Mouse (Mus musculus) thymus, adult 18-20 months (tissue): ENCODE data around the gene Nova2.
A peak's percentile ranks its signal among the peaks of the same experiment; 100 is the strongest.

Experiments
- DNase-seq, 2 experiments: peaks; one replicate each; pipeline ENCODE4 v3.0.0; 2022; ENCODE audit warnings: mixed read lengths in 2 of 2

Nova2 gene

DNA sequence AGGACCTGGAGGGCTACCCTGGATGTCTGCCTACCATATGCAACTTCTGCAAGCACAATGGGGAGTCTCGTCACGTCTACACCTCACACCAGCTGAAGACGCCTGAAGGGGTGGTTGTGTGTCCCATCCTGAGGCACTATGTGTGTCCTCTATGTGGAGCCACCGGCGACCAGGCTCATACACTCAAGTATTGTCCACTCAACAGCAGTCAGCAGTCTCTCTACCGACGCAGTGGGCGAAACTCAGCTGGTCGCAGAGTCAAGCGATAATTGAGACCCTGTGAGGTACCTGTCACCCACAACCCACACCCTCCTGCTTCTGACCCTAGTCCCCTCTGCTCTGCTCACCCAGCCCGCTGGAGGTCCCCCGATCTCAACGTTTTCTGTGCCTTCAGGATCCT is 62.1 kb downstream of the Nova2 start:
- no peak for DNase-seq

DNA sequence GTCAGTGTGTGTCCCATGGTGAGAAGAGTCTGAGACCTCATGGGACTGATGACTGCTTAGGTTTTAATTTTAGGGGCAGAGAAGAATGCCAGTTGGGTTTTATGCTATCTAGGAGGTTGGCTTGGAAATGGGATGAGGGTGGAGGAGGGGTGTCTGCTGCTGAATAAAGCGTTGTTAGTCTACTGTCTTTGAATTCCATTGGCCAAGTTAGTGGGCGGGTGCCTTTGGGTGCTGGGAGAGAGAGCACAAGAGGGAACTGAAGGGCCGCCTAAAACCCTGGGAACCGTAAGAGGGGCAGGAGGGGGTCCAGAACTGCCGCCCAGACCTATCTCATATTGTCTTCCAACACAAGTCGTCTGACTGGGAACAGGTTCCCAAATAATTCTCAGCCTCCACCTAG is 63.1 kb downstream of the Nova2 start:
- DNase-seq, result no peak

DNA sequence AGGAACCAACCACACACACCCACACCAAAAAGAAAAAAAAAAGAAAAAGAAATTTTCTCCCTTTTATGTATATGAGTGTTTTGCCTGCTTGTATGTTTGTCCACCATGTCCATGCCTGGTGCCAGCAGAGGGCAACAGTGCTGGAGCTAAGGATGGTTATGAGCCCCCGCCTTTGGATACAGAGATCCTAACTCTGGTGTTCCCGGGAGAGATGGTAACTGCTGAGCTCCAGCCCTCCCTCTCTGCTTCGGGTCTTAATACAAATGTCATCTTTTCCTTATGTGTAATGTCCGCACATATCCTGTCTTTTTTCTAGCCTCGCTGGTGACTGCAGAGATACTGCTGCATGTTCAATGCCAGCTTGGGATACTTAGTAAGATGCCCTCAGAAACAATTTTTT is 64.3 kb downstream of the Nova2 start:
- DNase-seq, result no peak

DNA sequence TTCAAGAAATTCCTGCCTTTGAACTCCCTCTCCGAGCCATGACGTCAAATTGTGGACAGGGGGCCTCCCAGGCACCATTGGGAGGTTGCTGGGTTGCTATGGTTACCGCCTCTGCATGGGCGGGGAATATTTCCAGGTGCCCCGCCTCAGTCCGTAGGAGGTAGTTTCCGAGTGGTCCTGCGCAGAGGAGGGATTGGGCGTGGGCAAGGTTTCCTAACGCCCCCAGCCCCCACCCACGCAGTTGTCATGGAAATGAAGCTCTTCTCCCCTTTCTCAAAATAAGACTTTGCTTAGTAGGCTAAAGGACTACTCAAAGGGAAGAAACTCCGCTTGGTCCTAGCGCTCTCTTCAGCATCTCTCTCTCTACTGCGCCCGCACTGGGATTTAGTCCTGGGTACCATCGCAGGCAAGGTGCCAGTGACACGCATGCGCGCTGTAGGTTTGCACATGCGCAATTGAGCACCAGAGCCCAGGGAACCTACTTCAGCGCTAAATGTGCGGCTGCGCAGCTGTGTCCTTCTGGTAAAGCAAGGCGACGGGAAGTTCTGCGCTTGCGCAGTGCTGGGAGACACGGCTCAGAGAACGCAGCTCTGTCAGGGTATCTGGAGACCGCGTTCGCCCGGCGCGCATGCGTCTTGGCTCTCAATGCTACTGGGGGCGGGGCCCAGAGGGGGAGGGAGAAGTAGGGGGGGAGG is 65.1 kb downstream of the Nova2 start, which contains the start of gene Mypop:
TSS of gene Mypop (plus strand) at position 645 of the 695 bp plus-strand sequence.
- DNase-seq, result peak; percentile 99

DNA sequence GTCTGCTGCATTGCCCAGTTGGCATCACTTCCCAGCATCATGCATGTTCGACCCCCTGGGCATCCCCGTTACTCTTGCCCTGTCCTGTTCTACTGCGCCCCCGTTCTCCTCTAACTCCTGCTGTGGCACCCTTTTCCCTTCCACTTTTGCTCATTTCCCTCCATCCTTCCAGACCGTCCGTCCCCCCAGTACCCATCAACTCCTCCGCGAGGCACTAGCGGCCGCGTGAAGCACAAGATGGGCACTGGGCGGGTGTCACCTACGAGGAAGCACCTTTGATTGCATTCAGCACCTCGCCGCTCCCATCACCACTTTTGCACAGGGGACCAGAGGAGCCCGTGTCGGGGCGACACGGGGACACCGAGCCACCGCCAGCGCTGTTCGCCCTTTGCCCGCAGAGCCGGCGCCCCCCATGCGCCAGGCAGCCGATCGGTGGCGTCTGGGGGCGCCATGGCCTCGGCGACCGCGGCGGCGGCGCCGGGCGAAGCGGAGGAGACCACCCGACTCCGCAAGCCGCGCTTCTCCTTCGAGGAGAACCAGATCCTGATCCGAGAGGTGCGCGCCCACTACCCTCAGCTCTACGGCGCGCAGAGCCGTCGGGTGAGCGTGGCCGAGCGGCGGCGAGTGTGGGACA is 66.1 kb downstream of the Nova2 start:
- peak in 1 of 2 experiments; percentile 32 for DNase-seq

DNA sequence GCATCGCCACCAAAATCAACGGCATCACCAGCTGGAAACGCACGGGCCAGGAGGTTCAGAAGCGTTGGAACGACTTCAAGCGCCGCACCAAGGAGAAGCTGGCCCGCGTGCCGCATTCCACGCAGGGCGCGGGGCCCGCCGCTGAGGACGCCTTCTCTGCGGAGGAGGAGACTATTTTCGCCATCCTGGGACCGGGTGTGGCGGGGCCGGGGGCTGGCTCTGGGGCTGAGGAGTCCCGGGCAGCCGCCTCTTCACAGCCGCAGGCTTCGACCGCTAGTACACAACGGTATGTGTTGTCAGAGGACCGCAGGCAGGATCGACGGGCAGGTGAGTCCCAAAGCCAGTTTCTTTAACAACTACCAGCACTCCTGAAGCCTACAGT is 66.6 kb downstream of the Nova2 start:
- DNase-seq, result no peak

DNA sequence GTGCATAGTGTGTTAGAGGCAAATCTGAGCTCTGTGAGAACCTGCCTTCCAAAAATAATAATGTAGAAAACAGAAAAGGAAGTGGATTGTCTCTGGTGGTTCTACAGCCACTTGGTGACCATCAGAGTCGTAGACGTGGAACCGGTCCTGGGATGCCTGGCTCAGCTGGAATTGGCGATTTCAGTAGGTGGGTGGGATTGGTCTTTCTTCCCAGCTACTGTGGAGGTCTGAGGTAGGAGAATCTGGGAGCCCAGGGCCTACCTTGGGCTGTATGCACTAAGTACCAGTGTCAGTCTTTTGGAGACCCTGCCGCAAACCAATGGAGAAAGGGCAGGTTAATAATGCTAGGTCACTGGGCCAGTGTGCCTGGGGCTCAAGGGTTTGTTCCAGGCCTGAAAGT is 67.3 kb downstream of the Nova2 start:
- no peak for DNase-seq

DNA sequence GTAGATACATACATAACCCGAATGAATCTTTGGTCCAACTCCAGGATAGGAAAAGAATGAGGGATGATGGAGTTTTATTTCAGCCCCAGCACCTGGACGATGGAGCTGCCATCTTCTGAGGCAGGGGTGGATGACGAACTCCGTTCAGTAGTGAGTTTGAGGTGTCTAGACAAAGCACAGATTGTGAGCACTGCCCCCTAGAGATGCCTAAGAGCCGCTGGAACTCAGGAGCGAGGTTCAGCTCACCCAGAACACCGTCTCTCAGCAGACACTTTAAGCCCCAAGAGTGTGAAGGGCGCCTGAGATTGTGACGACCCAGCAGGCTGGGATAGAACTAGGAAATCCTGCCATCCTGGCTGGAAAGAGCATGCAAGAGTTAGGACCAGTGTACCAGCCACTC is 73.1 kb downstream of the Nova2 start:
- DNase-seq, result no peak

DNA sequence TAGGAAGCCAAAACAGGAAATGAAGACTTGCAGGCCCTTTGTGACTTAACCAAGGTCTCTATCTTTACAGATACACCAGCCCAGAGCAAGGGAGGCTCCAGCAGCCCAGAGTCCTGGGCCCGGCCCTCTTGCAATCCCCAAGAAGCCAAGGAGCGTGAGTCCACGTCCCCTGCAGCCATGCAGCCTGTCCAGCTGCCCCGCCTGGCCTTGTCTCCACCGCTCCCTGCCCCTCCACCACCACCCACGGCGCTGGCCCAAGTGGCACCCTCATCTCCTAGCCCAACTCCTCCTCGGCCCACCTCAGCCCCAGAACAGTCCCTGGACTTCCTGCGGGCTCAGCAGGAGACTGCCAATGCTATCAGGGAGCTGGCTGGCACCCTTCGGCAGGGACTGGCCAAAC is 74.7 kb downstream of the Nova2 start:
- DNase-seq, result peak; percentile 36 to 45

DNA sequence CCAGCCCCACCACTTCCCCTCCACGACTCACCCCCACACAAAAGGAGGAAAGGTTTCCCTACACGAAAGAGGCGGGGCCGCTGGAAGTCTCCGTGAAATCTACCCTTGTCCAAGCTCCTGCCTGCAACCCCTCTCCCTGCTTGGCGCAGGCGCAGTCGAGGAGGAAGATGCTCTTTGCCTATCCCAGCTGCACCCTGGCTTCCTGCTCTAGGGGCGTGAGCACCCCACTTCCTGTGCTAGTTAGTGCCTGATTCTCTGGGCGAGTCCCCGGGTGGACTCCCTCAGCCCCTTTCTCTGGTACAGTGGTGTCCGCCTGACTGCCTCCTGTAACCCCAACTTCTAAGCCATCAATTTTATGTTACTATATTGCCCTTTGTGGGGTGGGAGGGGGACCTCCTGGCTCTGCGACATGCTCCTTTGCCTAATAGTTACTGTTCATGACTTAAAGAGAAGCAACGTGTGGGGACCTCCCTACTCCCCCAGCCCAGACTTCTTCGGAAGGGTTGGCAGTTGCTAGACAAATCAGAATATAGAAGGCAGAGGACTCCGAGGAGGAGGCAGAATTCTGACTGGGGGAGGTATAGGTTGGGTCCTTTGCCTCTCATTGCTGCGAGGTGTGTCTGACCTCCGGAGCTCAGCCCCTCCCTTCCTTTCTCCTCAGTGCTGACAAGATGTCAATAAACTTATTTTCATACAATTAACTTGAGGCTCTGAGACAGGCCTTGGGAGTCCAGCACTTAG is 75.5 kb downstream of the Nova2 start:
- DNase-seq, result peak; percentile 93 to 96

DNA sequence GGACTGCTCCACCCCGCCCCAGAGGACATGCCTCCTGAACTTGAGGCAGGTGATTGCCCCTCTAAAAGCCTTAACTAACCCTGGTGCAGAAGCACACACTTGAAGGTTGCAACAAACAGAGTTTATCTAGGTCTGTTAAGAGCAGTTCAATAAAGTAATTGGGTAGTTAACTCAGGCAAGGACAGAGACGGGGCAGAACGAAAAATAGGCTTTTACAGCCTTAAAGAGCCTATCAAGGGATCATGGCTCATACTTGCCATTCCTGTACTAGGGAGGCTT is 76.1 kb downstream of the Nova2 start:
- no peak for DNase-seq

DNA sequence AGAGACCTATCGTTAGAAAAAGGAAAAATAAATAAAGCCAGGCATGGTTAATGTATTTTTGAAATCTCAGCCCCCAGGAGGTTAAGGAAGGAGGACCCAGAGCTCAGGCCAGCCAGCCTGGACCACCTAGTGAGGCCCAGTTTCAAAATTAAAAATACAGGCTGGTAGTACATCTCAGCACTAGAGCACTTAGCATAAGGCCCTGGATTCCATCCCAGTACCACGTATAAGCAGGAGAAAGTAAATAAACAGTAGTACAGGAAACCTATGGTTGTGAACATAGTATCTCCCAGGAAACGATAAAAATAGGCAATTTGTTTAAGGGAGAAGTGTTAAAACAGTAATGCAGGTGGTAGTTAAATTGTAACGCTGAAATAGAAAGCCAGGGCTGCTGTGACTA is 76.4 kb downstream of the Nova2 start:
- DNase-seq, result no peak

DNA sequence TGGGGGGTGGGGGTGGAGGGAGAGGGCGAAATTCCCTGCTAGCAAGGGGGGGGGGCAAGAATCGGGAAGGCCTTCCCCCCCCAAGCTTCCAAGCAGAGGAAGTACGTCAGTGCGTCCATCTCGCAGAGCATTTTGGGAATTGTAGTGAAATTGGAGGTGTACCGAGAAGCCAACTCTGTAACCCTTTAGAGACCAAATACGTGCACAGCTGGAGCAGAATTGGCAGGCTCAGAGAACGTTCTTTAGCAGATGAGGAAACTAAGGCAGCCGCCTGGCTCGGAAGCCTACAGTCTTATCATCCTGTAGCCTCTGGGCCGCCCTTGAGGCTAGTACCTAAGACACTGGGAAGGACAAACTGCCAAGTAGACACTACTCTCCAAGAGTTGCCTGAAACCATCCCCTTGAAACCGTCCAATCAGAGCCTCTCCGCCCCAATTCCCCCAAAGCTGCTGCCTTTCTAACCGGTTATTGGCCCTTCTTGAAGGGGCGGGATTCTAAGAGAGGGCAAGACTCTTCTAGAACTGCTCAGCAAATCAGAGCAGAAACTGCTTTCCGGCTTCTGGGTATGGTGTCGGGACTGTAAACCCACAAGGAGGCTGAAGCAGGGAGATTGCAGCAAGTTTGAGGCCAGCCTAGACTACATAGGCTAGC is 77.3 kb downstream of the Nova2 start:
- DNase-seq, result peak; percentile 37 to 71

DNA sequence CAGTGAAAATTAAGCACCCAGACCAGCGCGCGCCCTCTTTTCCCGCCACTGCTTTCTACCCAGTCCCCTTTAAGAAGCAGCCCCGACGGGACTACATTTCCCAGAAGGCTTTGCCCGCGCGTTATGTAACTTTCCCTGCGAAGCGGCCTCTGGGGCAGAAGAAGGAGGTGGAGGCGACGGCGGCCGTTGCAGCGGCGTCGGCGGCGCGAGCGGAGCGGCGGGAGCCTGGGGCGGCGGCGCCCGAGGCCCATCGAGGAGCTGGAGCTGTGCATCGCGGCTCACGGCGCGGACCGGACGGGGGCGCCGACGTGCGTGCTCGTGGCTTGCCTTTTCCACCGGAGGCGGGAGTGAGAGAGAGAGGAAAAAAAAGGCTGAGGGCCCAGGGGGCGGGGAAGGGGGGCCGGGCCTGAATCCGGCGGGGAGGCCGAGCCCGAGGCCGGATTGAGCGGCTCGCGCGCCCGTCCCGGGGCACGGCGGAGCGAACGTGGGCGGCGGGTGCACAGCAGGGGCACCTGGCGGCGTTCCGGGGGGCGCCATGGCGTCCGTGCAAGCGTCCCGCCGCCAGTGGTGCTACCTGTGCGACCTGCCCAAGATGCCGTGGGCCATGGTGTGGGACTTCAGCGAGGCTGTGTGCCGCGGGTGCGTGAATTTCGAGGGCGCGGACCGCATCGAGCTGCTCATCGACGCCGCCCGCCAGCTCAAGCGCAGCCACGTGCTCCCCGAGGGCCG is 78.4 kb downstream of the Nova2 start, which contains the start of gene Irf2bp1:
TSS of gene Irf2bp1 (plus strand) at position 143 of the 729 bp plus-strand sequence.
- peak; percentile 85 to 93 for DNase-seq

DNA sequence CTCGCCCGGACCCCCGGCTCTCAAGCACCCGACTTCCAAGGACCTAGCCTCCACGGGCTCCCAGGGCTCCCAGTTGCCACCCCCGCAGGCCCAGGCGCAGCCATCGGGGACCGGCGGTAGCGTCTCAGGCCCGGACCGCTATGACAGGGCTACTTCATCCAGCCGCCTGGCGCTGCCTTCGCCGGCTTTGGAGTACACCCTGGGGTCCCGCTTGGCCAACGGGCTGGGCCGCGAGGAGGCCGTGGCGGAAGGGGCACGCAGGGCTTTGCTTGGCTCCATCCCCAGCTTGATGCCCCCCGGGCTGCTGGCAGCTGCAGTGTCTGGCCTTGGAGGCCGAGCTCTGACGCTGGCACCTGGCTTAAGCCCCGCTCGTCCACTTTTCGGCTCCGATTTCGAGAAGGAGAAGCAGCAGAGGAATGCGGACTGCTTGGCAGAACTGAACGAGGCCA is 79.0 kb downstream of the Nova2 start:
- no peak for DNase-seq

DNA sequence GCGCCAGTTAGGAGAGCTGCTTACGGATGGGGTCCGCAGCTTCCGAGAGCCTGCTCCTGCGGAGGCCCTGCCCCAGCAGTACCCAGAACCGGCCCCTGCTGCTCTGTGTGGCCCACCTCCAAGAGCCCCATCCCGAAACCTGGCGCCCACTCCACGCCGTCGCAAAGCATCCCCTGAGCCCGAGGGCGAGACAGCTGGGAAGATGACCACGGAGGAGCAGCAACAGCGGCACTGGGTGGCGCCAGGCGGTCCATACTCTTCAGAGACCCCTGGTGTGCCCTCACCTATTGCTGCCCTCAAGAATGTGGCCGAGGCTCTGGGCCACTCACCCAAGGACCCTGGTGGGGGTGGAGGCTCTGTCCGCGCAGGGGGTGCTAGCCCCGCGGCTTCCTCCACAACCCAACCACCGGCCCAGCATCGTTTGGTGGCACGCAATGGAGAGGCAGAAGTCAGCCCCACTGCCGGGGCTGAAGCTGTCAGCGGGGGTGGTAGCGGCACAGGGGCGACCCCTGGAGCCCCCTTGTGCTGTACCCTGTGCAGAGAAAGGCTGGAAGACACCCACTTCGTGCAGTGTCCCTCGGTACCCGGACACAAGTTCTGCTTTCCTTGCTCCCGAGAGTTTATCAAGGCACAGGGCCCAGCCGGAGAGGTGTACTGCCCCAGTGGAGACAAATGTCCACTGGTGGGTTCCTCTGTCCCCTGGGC is 79.9 kb downstream of the Nova2 start:
- DNase-seq, result no peak

DNA sequence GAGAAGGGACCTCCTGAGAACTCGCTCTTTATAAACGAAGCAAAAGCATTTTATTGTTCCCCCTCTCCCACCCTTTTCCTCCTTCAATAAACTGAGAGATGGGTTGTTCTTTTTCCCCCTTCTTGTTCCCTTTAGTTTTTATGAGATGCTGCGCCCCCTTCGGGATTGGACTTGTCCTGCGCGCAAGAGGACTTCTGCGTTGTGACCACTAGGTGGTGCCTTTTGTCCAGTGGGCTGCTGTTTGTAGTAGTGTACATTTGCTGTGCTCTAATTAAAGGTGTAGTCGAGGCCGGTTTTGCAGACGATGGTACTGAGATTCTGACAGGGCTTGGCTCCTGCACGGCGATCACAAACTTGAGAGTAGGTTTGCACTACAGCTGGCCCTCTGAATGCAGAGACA is 80.8 kb downstream of the Nova2 start:
- DNase-seq, result peak; percentile 48 to 61

DNA sequence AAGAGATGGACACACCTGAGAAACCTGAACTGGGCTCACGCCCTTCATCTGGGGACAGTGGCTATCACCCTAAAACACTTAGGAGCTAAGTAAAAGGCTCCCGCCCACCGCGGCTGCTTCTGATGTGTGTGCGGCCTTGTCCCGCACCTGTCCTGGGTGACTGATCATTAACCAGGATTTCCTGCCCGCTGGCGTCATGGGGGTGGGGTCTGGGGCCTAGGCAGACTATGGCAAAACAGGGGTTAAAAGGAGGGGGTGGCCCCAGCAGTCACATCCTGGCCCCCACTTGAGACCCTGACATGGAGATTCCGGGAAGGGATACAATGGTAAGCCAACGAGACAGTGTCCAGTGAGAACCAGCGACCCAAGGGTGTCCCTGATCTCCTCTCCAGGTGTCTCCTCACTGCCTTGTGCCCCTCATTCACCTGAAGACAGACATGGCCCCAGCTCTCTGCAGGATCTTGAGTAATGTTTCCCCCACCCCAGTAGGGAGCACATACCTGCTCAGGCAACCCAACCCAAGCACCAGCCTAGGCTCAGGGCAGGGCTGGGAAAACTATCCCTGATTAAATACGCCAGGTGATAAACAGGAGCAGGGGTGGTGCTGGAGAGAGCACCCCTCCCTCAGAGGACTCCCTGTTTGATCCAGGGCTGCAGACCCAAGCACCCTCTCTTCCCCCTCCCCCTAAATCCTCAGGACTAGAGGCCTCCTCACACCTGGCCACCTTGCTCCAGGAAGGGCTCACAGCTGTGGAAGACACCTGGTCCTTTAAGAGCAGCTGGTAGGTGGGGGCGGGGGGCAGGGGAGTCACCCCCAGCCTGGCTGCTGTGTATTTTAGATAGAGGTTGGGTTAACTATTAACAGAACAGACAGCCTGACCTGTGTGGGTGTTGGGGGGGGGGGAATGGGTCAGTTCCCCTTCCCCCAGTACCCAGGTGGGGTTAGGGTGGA is 81.6 kb downstream of the Nova2 start:
- DNase-seq, result no peak

DNA sequence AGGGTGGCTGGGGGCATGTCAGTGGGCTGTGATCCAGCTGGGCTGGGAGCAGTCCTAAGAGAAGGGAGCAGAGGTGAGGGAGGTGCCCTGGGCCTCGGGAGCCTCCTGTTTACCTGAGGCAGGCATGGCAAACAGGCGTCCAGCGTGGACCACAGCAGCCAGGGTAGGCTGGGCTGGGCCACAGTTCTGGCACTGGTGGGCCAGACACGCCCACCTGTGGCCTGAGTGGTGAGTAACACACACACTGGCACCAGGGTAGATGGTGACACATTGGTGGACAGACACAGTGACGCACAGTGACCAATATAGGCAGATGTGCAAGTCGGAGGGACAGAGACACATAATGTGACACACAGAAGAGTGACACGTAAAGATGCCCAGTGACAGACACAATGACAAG is 84.9 kb downstream of the Nova2 start:
- DNase-seq, result no peak

DNA sequence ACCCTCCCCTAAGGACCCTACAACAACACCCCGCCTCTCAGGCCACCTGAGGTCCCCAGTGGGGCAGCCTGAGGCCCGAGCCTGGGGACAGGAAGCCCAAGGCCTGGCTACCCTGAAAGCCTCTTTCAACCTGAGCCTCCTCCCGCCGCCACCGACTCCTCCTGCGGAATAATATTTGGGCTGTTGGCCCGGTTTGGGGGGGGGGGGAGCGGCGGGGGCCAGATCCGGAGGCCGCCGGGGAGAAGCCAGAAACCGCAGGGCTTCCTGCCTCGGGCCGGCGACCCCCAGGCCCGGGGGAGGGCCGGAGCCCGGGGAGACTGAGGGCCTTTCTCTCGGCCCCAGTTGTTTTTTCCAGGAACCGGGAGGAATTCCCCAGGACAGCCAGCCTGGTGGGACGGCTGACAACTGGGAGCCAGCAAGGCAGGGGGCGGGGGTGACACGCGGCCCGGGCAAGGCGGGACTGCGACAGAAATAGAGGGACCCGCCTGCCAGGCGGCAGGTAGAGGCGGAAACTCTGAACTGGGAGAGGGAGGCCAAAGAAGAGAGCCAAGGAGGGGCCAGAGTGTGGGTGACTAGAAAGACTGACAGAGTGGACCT is 86.4 kb downstream of the Nova2 start:
- no peak for DNase-seq

DNA sequence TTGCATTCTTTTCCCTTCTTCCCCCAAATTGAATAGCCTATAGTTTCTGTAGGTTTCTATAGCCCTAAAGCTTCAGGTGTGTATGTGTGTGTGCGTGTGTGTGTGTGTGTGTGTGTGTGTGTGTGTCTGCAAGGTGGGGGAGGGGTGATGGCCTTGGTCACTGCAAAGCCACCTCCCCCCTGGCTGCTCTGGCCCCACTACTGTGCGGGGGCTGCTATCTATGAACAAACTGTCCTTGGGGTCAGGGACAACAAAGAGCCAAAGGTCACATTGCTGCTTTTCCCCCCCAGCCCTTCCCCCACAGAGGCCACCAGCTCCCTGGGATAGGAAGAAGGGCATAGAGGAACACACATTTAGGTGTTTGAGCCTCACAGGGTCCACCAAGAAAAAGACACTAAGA is 87.2 kb downstream of the Nova2 start:
- DNase-seq, result no peak
